Mouse (Mus musculus) cerebellum, adult 9-11 months (tissue): ENCODE measurements around the gene Arx.

ENCODE experiments used
- DNase-seq: peaks from one replicate; pipeline ENCODE4 v3.0.0; 2022

Gene Arx

GRCm38 (mm10) chrX:93286291-93286893 is at the start of gene Arx:
Gene Arx (plus strand): TSS chrX:93286445.
- no peak for DNase-seq

GRCm38 (mm10) chrX:93251329-93251728 is 34.9 kb upstream of the Arx start:
- DNase-seq, result no peak

- no peak for DNase-seq
Observed at GRCm38 (mm10) chrX:93275689-93276088, 10.6 kb upstream of the Arx start.

GRCm38 (mm10) chrX:93279940-93280339 is 6.3 kb upstream of the Arx start:
- DNase-seq, result no peak

- DNase-seq, result no peak
Observed at GRCm38 (mm10) chrX:93281028-93281723, 5.1 kb upstream of the Arx start.

- no peak for DNase-seq
Observed at GRCm38 (mm10) chrX:93281756-93282155, 4.5 kb upstream of the Arx start.

GRCm38 (mm10) chrX:93285091-93285490 is 1.2 kb upstream of the Arx start:
- no peak for DNase-seq

GRCm38 (mm10) chrX:93288339-93288738 is 2.1 kb downstream of the Arx start:
- no peak for DNase-seq

- no peak for DNase-seq
Observed at GRCm38 (mm10) chrX:93289076-93289475, 2.8 kb downstream of the Arx start.

- DNase-seq, result no peak
Observed at GRCm38 (mm10) chrX:93289851-93290380, 3.7 kb downstream of the Arx start.

- DNase-seq, result no peak
Observed at GRCm38 (mm10) chrX:93292031-93292430, 5.8 kb downstream of the Arx start.

- no peak for DNase-seq
Observed at GRCm38 (mm10) chrX:93294736-93295490, 8.7 kb downstream of the Arx start.

- DNase-seq, result no peak
Observed at GRCm38 (mm10) chrX:93295819-93296218, 9.6 kb downstream of the Arx start.

GRCm38 (mm10) chrX:93297001-93297441 is 10.8 kb downstream of the Arx start:
- DNase-seq, result no peak

- DNase-seq, result no peak
Observed at GRCm38 (mm10) chrX:93299046-93299626, 12.9 kb downstream of the Arx start.

GRCm38 (mm10) chrX:93299771-93300170 is 13.5 kb downstream of the Arx start:
- no peak for DNase-seq

GRCm38 (mm10) chrX:93300183-93300815 is 14.1 kb downstream of the Arx start:
- DNase-seq, result no peak

GRCm38 (mm10) chrX:93301798-93302197 is 15.6 kb downstream of the Arx start:
- DNase-seq, result no peak

- no peak for DNase-seq
Observed at GRCm38 (mm10) chrX:93305780-93306179, 19.5 kb downstream of the Arx start.

- DNase-seq, result no peak
Observed at GRCm38 (mm10) chrX:93317577-93317976, 31.3 kb downstream of the Arx start.

- no peak for DNase-seq
Observed at GRCm38 (mm10) chrX:93319979-93320378, 33.7 kb downstream of the Arx start.

- no peak for DNase-seq
Observed at GRCm38 (mm10) chrX:93321336-93321735, 35.1 kb downstream of the Arx start.
